Mouse (Mus musculus) limb, embryonic 13.5 days (tissue): ENCODE results near the gene Kdelc2. TPM values are rescaled to one million over a fixed set of nuclear protein-coding genes. Genes with fewer than 3 reads are reported as not detected.
A peak's percentile ranks its signal among the peaks of the same experiment; 100 is the strongest.

Experiments used
- ATAC-seq: fragments of 200-750 bp; cut with Nextera tagmentation; 2 replicates; pipeline ENCODE4 v1.8.0; 2017; ENCODE audit warnings: low read depth, moderate number of reproducible peaks, moderate TSS enrichment; ENCODE audit not compliant: low FRiP score
- H3K27ac ChIP-seq: fragments of 300-500 bp; sonication (generic); 2 replicates; pipeline ENCODE4 v1.5.1; 2015; ENCODE audit warnings: inconsistent platforms, mild to moderate bottlenecking, moderate library complexity
- H3K27me3 ChIP-seq: fragments of 300-500 bp; sonication (generic); 2 replicates; pipeline ENCODE4 v1.6.1; 2015; ENCODE audit warnings: mild to moderate bottlenecking, inconsistent platforms
- H3K36me3 ChIP-seq: fragments of 300-500 bp; sonication (generic); 2 replicates; pipeline ENCODE4 v1.6.1; 2015; ENCODE audit warnings: inconsistent platforms, mild to moderate bottlenecking, moderate library complexity
- H3K4me1 ChIP-seq: fragments of 300-500 bp; sonication (generic); 2 replicates; pipeline ENCODE4 v1.6.1; 2015; ENCODE audit warnings: inconsistent platforms
- H3K4me2 ChIP-seq: fragments of 300-500 bp; sonication (generic); replicated peaks from 2 replicates; pipeline ENCODE4 v1.6.1; 2015; ENCODE audit warnings: inconsistent platforms, mild to moderate bottlenecking, moderate library complexity
- H3K4me3 ChIP-seq: fragments of 300-500 bp; sonication (generic); 2 replicates; pipeline ENCODE4 v1.5.1; 2015; ENCODE audit warnings: moderate library complexity, mild to moderate bottlenecking, inconsistent platforms
- H3K9ac ChIP-seq: fragments of 300-500 bp; sonication (generic); 2 replicates; pipeline ENCODE4 v1.6.1; 2015; ENCODE audit warnings: mild to moderate bottlenecking, inconsistent platforms
- H3K9me3 ChIP-seq: fragments of 300-500 bp; sonication (generic); 2 replicates; pipeline ENCODE4 v1.6.1; 2016; ENCODE audit warnings: inconsistent platforms
- whole genome bisulfite sequencing: fragments of 180-500 bp; shearing (Covaris S2); methylation state at CpG from one replicate; pipeline ENCODE4 v1.1.7; 2015; 5-methylcytosine and 5-hydroxymethylcytosine counted together
- polyA plus RNA-seq: library from polyadenylated mRNA; unstranded; fragments of >200 nt; fragmentation: Nextera tagmentation; extraction: Ambion mirVana; gene quantifications from 2 replicates; pipeline ENCODE4 v1.2.1, GENCODE M21; 2015

The Kdelc2 gene
- polyA plus RNA-seq, 1 experiment from 2014 or later, result 23.7 TPM

DNA sequence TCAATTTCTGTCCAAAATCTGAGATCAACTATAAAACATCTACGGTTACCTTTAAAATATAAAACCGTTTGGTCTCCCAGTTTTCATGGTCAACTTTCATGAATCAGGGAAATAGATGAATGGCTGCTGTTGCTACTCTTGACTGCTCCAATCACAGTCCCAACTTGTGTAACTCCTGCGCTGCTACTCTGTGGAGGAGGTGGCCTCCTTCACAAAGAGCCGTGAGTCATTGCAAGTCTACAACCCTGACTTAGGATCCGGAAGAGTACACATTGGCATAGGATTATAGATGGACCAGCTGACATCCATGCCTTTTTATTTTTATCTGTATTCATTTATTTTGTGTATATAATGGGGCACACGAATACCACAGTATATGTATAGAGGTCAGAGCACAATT is 31.9 kb upstream of the Kdelc2 start:
- Histone ChIP-seq H3K36me3 (no peaks in the 10 kb centered on the region), H3K4me2 (no peak overlapping the region), H3K9ac (no peak overlapping the region), H3K9me3 (no peaks in the 10 kb centered on the region; the same call in 1 of the 2 replicates), H3K27ac (no peak overlapping the region), H3K4me3 (no peak overlapping the region), H3K4me1 (no peaks in the 10 kb centered on the region), H3K27me3 (no peaks in the 10 kb centered on the region)
- WGBS, result 93% methylated on average over 6 of the region's 6 CpGs
- ATAC-seq, result no peak

DNA sequence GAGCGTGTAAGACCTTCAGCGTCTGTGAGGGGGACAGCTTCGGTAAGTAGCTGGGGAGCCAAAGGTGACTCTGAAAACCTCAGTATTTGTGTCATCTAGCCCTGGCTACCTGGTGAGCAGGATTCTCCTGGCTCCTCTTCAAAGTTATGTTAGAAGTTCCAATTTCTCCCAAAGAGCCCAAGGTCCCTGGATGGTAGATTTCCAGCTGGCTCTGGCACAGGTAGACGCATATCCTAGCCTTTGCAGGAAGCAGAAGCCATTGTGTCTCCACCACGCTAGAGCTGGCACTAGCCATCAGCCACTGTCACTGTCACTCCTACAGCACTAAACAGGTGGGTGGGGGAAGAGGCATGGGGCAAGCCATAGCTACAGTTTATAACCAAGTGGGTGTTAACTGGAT is 30.7 kb upstream of the Kdelc2 start:
- 88% methylated on average over 5 of the region's 5 CpGs for WGBS
- no peak overlapping the region for H3K9ac ChIP-seq
- no peak overlapping the region for H3K4me3 ChIP-seq
- H3K4me2 ChIP-seq, result no peak overlapping the region
- no peaks in the 10 kb centered on the region; the same call in 1 of the 2 replicates for H3K9me3 ChIP-seq
- no peaks in the 10 kb centered on the region for H3K36me3 ChIP-seq
- no peak overlapping the region for H3K27ac ChIP-seq
- no peaks in the 10 kb centered on the region for H3K27me3 ChIP-seq
- no peaks in the 10 kb centered on the region for H3K4me1 ChIP-seq
- ATAC-seq, result no peak

DNA sequence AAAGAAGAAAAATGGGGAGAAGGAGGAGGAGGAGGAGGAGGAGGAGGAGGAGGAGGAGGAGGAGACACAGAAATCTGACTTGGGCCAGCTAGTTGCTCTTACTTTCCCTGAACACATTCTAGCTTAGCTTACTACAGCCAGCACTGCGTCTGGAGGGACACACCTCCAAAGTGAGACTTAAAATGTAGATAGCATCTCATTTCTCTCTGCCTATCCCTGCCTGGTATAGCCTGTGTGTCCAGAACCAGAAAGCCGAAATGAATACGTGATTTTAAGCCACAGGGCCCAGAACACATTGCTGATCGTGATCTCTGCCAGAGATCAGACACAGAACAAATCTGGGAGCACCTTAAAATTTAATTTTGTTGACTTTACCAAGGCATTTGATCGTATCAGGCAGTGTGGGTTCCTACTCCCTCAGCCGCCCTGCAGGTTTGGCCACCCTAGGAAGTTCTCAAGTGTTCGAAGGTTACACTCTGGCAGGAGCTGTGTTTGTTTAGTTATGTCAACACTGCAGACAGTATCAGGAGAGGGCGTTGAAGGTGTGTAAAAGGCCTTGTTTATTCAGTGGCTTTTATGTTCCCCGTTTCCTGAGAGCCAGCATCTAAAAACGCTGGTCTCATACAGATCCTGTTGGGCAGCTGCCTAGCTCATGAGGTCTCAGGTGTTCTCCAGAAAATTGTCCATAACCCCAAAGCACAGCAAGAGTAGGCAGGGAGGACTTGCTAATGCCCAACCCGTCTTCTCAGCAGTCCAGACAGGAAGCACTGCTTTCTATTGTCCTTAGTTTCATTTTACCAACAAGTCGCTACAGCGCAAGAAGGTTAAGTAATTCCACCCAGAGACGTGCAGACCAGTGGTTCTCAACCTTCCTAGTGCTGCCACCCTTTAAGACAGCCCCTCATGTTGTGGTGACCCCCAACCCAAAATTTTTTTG is 27.3 kb upstream of the Kdelc2 start:
- ATAC-seq, result no peak
- no peaks in the 10 kb centered on the region for H3K9me3 ChIP-seq
- no peak overlapping the region for H3K4me2 ChIP-seq
- 52% methylated on average over 14 of the region's 14 CpGs for WGBS
- H3K4me3 ChIP-seq, result no peak overlapping the region
- no peaks in the 10 kb centered on the region for H3K36me3 ChIP-seq
- H3K27me3 ChIP-seq, result no peaks in the 10 kb centered on the region
- H3K4me1 ChIP-seq, result no peaks in the 10 kb centered on the region
- no peak overlapping the region for H3K9ac ChIP-seq
- H3K27ac ChIP-seq, result no peak overlapping the region

DNA sequence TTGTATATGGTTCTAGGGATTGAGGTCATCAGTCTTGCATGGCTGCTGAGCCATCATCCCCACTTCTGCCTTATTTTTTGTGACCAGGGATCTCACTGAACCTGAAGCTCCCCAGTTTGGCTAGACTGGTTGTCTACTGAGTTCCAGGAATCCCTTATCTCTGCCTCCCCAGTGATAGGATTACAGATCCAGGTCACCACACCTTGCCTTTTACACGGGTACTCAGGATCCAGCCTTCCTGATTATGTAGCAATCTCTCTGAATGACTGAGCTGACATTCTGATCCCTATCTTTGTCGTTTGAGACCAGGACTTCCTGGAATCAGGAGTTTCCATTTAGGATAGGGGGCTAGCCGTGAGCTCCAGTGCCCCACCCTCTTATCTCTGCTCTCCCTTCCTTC is 12.5 kb upstream of the Kdelc2 start:
- no peaks in the 10 kb centered on the region for H3K9me3 ChIP-seq
- H3K27ac ChIP-seq, result no peak overlapping the region
- no peaks in the 10 kb centered on the region for H3K27me3 ChIP-seq
- no peak overlapping the region for H3K4me3 ChIP-seq
- H3K4me2 ChIP-seq, result no peak overlapping the region
- no peaks in the 10 kb centered on the region for H3K4me1 ChIP-seq
- WGBS, result 66% methylated on average over 3 of the region's 3 CpGs
- ATAC-seq, result no peak
- H3K36me3 ChIP-seq, result no peaks in the 10 kb centered on the region
- H3K9ac ChIP-seq, result no peak overlapping the region

DNA sequence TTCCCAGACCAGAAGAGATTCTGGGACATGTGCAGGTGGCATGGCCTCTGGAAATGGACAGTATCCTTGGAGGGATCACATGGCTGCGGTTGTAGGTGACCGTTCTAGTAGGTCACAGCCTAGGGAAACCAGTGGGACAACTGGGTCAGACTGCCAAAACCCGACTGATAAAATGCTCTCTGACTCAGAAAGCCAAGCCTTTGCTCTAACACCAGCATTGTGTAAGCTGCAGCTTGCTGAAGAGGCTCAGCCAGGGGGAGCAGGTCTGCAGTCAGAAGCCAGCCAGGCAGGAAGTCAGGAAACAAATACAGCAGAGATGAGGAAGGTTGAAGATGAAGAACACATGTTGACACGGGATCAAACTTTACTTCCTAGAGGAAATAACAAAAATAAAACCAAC is 7.9 kb upstream of the Kdelc2 start:
- Histone ChIP-seq H3K27ac (no peak overlapping the region), H3K4me1 (no peaks in the 10 kb centered on the region), H3K9ac (no peak overlapping the region), H3K36me3 (no peaks in the 10 kb centered on the region), H3K4me2 (no peak overlapping the region), H3K4me3 (no peak overlapping the region), H3K27me3 (no peaks in the 10 kb centered on the region), H3K9me3 (no peaks in the 10 kb centered on the region)
- 77% methylated on average over 4 of the region's 4 CpGs for WGBS
- no peak for ATAC-seq

DNA sequence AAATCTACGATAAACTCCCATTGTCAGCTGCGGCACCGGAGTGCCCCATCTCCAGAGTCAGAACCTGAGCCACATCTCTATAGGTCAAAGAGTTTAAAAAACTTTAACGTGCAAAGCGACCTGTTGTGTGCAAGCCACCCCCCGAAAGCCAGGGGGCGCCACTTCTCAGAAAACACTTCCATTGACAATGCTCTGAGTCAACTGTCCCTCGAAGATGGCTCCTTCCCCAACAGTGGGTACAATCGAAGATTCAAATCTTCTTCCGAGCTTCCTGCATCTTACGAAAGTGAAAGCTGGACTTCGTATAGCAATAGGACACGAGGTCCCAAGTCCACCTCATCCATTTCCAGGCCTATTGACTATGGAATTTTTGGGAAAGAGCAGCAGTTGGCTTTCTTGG is 7.0 kb upstream of the Kdelc2 start:
- ATAC-seq, result no peak
- Histone ChIP-seq H3K36me3 (no peaks in the 10 kb centered on the region), H3K27ac (no peak overlapping the region), H3K4me2 (no peak overlapping the region), H3K4me1 (no peaks in the 10 kb centered on the region), H3K9me3 (no peaks in the 10 kb centered on the region), H3K9ac (no peak overlapping the region), H3K4me3 (no peak overlapping the region), H3K27me3 (no peaks in the 10 kb centered on the region)
- 85% methylated on average over 13 of the region's 13 CpGs for WGBS

DNA sequence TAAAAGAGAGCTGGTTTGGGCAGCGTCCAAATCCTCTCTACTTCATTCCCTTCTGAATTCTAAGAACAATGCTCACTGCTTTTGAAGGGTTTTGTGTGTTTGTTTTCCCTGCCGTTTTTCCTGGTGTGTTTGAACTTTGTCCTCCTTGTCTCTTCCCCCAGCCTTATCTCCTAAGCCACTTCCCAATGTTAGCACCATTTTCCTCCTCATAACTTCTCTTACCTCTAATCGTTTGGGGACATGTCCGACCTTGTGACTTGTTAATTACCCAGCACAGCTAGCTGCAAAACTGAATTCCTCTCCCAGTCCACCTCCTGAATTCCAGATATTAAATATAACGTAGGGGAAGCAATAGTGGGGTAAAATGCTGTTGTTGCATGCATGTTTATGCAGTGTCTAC is 6.2 kb upstream of the Kdelc2 start:
- Histone ChIP-seq H3K4me1 (no peaks in the 10 kb centered on the region), H3K4me2 (no peak overlapping the region), H3K9ac (no peak overlapping the region), H3K27me3 (no peaks in the 10 kb centered on the region), H3K27ac (no peak overlapping the region), H3K9me3 (no peaks in the 10 kb centered on the region), H3K4me3 (no peak overlapping the region), H3K36me3 (no peaks in the 10 kb centered on the region)
- 64% methylated on average over 5 of the region's 5 CpGs for whole genome bisulfite sequencing
- no peak for ATAC-seq

DNA sequence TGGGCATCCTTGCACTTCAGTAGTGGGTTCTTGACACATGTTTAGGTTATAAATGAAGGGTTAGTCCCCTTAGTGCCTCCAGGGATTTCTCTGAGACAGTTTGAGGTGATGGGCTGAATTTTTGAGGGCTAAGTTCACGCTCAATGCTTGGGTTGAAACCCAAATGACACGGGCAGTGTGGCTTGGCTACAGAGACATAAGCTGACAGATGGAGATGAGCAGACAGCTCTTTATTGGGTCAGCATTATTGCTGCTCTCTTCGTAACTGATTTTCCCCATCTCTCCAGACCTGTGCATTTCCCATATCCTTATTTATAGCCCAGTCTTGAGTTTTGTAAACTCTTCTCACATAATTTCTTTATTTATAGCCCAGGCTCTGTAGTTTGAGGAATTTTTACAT is 5.7 kb upstream of the Kdelc2 start:
- Histone ChIP-seq H3K27me3 (no peaks in the 10 kb centered on the region), H3K4me1 (no peaks in the 10 kb centered on the region), H3K36me3 (no peaks in the 10 kb centered on the region), H3K4me3 (no peak overlapping the region), H3K27ac (no peak overlapping the region), H3K4me2 (no peak overlapping the region), H3K9ac (no peak overlapping the region), H3K9me3 (no peaks in the 10 kb centered on the region)
- ATAC-seq, result no peak
- WGBS, result 84% methylated on average over 3 of the region's 3 CpGs

DNA sequence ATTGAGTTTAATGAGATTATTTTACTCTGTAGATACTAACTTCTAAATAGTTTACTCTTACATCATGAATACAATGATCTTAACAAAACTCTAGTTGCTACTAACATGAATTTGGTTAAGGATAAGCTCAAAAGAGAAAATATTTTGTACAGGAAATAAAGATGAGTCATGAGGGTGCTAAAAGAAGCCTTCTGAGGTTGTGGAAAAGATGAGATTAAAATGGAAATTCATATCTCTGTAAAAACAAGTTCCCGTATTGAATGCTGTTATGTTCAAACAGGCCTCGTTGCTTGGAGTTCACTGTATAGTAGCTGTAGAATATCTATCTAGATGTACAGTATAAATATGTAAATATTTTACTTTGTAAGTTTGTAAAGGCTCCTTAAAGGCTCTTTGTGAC is 3.2 kb upstream of the Kdelc2 start:
- no peak overlapping the region for H3K4me2 ChIP-seq
- no peaks in the 10 kb centered on the region for H3K36me3 ChIP-seq
- peaks cover 8% of the 10 kb centered on the region for H3K4me1 ChIP-seq
- no peak overlapping the region for H3K9ac ChIP-seq
- H3K27ac ChIP-seq, result no peak overlapping the region
- ATAC-seq, result no peak
- no peaks in the 10 kb centered on the region for H3K27me3 ChIP-seq
- no peak overlapping the region for H3K4me3 ChIP-seq
- no peaks in the 10 kb centered on the region for H3K9me3 ChIP-seq
- 87% methylated on average over 2 of the region's 2 CpGs for WGBS

DNA sequence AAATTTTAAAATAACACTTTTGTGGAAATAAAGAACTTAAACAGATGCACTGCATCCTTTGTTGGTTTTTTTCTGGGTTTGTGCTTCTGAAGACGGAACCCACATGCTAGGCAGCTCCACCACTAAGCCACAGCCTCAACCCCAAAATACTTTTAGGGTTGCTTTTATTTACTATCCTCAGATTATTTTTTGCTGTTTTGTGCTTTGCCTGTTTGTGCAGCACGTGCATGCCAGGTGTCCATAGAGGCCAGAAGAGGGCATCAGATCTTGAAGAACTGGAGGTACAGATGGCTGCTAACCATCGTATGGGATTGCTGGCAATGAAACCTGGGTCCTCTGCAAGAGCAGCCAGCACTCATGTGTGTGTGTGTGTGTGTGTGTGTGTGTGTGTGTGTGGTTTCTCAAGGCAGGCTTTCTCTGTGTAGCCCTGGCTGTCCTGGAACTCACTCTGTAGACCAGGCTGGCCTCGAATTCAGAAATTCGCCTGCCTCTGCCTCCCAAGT is 2.7 kb upstream of the Kdelc2 start:
- Histone ChIP-seq H3K9me3 (no peaks in the 10 kb centered on the region), H3K36me3 (no peaks in the 10 kb centered on the region), H3K4me1 (peaks cover 9% of the 10 kb centered on the region), H3K4me3 (no peak overlapping the region), H3K9ac (no peak overlapping the region), H3K27ac (no peak overlapping the region), H3K4me2 (no peak overlapping the region), H3K27me3 (no peaks in the 10 kb centered on the region)
- WGBS, result 84% methylated on average over 5 of the region's 5 CpGs
- ATAC-seq, result no peak

DNA sequence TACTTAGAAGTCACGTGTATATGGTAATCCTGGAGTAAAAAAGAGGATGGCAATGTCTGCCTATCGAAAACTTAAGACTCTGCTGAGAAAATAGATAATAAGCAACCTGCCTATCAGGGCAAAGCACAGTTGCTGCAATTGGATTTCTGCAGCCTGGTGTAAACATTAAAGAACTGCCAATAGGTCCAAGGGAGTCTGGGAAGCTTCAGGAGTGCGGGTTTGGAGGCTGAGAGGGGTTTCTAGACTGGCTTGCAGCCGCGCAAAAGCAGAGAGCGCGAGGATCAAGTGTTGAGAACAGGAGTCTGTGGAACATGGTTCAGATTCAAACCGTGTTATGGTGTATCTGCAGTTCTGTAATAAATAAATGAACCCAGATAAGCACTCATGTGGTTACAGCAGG is 1.0 kb downstream of the Kdelc2 start:
- ATAC-seq, result peak; percentile 16; the same call in 1 of the 2 replicates
- peaks cover 9% of the 10 kb centered on the region for H3K4me1 ChIP-seq
- peak overlapping the region; percentile 76 for H3K4me2 ChIP-seq
- no peaks in the 10 kb centered on the region for H3K27me3 ChIP-seq
- H3K4me3 ChIP-seq, result peak overlapping the region; percentile 73
- H3K9ac ChIP-seq, result peak overlapping the region; percentile 94
- H3K27ac ChIP-seq, result peak overlapping the region; percentile 96
- no peaks in the 10 kb centered on the region for H3K9me3 ChIP-seq
- WGBS, result 10% methylated on average over 8 of the region's 8 CpGs
- peaks cover 4% of the 10 kb centered on the region for H3K36me3 ChIP-seq

DNA sequence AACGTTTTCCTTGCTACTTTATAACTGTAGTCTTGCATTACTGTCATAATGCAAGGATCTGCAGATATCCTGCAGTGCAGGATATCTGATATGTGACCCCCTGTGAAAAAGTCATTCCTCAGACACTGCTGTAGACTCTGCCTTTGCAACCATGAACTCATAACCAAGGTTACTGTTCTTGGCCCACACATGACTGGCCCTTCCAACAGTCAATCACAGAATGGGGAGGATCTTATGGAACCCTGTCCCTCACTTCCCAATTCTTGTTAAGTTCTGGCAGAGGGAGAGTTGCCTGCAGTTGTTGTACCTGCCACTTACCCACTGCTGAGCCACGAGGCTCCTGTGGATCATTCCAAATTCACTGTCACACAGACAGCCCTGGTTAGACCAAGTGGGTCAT is 3.6 kb downstream of the Kdelc2 start:
- H3K4me1 ChIP-seq, result peaks cover 9% of the 10 kb centered on the region
- H3K4me2 ChIP-seq, result no peak overlapping the region
- H3K36me3 ChIP-seq, result peaks cover 11% of the 10 kb centered on the region
- ATAC-seq, result no peak
- no peaks in the 10 kb centered on the region for H3K27me3 ChIP-seq
- H3K4me3 ChIP-seq, result no peak overlapping the region
- H3K9ac ChIP-seq, result no peak overlapping the region
- H3K9me3 ChIP-seq, result no peaks in the 10 kb centered on the region
- 75% methylated on average over 2 of the region's 2 CpGs for WGBS
- no peak overlapping the region for H3K27ac ChIP-seq

DNA sequence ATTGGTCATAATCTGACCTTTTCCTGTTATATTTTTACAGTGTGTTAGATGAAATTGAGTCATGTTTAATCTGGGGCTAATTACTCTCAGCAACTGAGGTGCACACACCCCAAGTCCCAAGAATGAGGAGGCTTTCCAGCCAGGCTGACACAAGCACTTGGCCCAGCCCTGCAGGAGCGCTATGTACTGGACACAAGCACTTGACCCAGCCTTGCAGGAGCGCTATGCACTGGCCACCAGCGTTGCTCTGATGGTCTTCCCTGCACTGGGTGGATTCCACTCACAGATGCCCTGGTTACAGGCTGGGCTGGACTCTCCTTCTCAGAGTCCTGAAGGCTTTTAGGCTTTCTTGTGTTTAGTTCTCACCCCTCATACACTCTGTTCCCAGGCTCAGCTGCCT is 5.3 kb downstream of the Kdelc2 start:
- Histone ChIP-seq H3K27me3 (no peaks in the 10 kb centered on the region), H3K9ac (no peak overlapping the region), H3K4me1 (peaks cover 9% of the 10 kb centered on the region), H3K27ac (no peak overlapping the region), H3K4me2 (no peak overlapping the region), H3K9me3 (no peaks in the 10 kb centered on the region), H3K36me3 (peaks cover 11% of the 10 kb centered on the region), H3K4me3 (no peak overlapping the region)
- ATAC-seq, result no peak
- WGBS, result 94% methylated on average over 3 of the region's 3 CpGs
